Mouse (Mus musculus): ENCODE data around the gene Lmf1. TPM values are rescaled to one million over a fixed set of nuclear protein-coding genes. Genes with fewer than 3 reads are reported as not detected.
A peak's percentile ranks its signal among the peaks of the same experiment; 100 is the strongest.

The Lmf1 gene
- polyA plus RNA-seq, 1 experiment from 2014 or later, result 18.1 TPM

GRCm38 (mm10) chr17:25590068-25590467, 11.2 kb downstream of the Lmf1 start:
- Histone ChIP-seq H3K4me3 (no peak overlapping the region), H3K27ac (replicated peaks) (no peak overlapping the region), H3K9me3 (no peaks in the 10 kb centered on the region), H3K4me2 (replicated peaks) (no peak overlapping the region), H3K27me3 (no peaks in the 10 kb centered on the region), H3K4me1 (no peaks in the 10 kb centered on the region), H3K9ac (replicated peaks) (no peak overlapping the region), H3K36me3 (peaks cover 13% of the 10 kb centered on the region)
- ATAC-seq (replicated peaks), result no peak
- 94% methylated on average over 6 of the region's 6 CpGs for WGBS

GRCm38 (mm10) chr17:25590985-25591384, 12.1 kb downstream of the Lmf1 start:
- WGBS, result 90% methylated on average over 4 of the region's 4 CpGs
- H3K4me1 ChIP-seq, result no peaks in the 10 kb centered on the region
- H3K4me3 ChIP-seq, result no peak overlapping the region
- no peak overlapping the region for H3K27ac ChIP-seq (replicated peaks)
- H3K4me2 ChIP-seq (replicated peaks), result no peak overlapping the region
- H3K9ac ChIP-seq (replicated peaks), result no peak overlapping the region
- ATAC-seq (replicated peaks), result no peak
- H3K9me3 ChIP-seq, result no peaks in the 10 kb centered on the region
- peaks cover 11% of the 10 kb centered on the region; the same call in 1 of the 2 replicates for H3K36me3 ChIP-seq
- H3K27me3 ChIP-seq, result no peaks in the 10 kb centered on the region

GRCm38 (mm10) chr17:25592336-25592735, 13.5 kb downstream of the Lmf1 start:
- Histone ChIP-seq H3K27ac (replicated peaks) (no peak overlapping the region), H3K9me3 (no peaks in the 10 kb centered on the region), H3K36me3 (peaks cover 11% of the 10 kb centered on the region; the same call in 1 of the 2 replicates), H3K27me3 (no peaks in the 10 kb centered on the region), H3K4me1 (no peaks in the 10 kb centered on the region), H3K4me3 (no peak overlapping the region), H3K4me2 (replicated peaks) (no peak overlapping the region), H3K9ac (replicated peaks) (no peak overlapping the region)
- ATAC-seq (replicated peaks), result no peak
- 93% methylated on average over 6 of the region's 6 CpGs for WGBS

- Histone ChIP-seq H3K27me3 (no peaks in the 10 kb centered on the region), H3K36me3 (peaks cover 5% of the 10 kb centered on the region; the same call in 1 of the 2 replicates), H3K4me2 (replicated peaks) (no peak overlapping the region), H3K4me3 (no peak overlapping the region), H3K27ac (replicated peaks) (no peak overlapping the region), H3K9me3 (no peaks in the 10 kb centered on the region), H3K4me1 (no peaks in the 10 kb centered on the region), H3K9ac (replicated peaks) (no peak overlapping the region)
- ATAC-seq (replicated peaks), result no peak
- WGBS, result 51% methylated on average over 22 of the region's 22 CpGs
Observed at GRCm38 (mm10) chr17:25593411-25594261, 14.8 kb downstream of the Lmf1 start.

- Histone ChIP-seq H3K4me3 (no peak overlapping the region), H3K4me2 (replicated peaks) (no peak overlapping the region), H3K9me3 (no peaks in the 10 kb centered on the region), H3K27ac (replicated peaks) (no peak overlapping the region), H3K9ac (replicated peaks) (no peak overlapping the region), H3K36me3 (peaks cover 5% of the 10 kb centered on the region; the same call in 1 of the 2 replicates), H3K4me1 (no peaks in the 10 kb centered on the region), H3K27me3 (no peaks in the 10 kb centered on the region)
- ATAC-seq (replicated peaks), result no peak
- WGBS, result 76% methylated on average over 5 of the region's 5 CpGs
Observed at GRCm38 (mm10) chr17:25595495-25595894, 16.6 kb downstream of the Lmf1 start.

- no peak overlapping the region for H3K9ac ChIP-seq (replicated peaks)
- 78% methylated on average over 3 of the region's 3 CpGs for WGBS
- H3K9me3 ChIP-seq, result no peaks in the 10 kb centered on the region
- H3K4me2 ChIP-seq (replicated peaks), result no peak overlapping the region
- H3K27ac ChIP-seq (replicated peaks), result no peak overlapping the region
- H3K36me3 ChIP-seq, result no peaks in the 10 kb centered on the region
- no peak overlapping the region for H3K4me3 ChIP-seq
- no peaks in the 10 kb centered on the region for H3K27me3 ChIP-seq
- ATAC-seq (replicated peaks), result no peak
- H3K4me1 ChIP-seq, result no peaks in the 10 kb centered on the region
Observed at GRCm38 (mm10) chr17:25597537-25597936, 18.7 kb downstream of the Lmf1 start.

GRCm38 (mm10) chr17:25602366-25602765, 23.5 kb downstream of the Lmf1 start:
- H3K4me1 ChIP-seq, result 0 out of 2 replicates have a peak, but pooled peaks cover 7% of the 10 kb centered on the region
- no peak for ATAC-seq (replicated peaks)
- H3K9me3 ChIP-seq, result no peaks in the 10 kb centered on the region
- H3K36me3 ChIP-seq, result no peaks in the 10 kb centered on the region
- no peak overlapping the region for H3K4me3 ChIP-seq
- no peak overlapping the region for H3K9ac ChIP-seq (replicated peaks)
- H3K4me2 ChIP-seq (replicated peaks), result no peak overlapping the region
- H3K27me3 ChIP-seq, result no peaks in the 10 kb centered on the region
- no peak overlapping the region for H3K27ac ChIP-seq (replicated peaks)
- WGBS, result 78% methylated on average over 8 of the region's 8 CpGs

- peaks cover 18% of the 10 kb centered on the region for H3K4me1 ChIP-seq
- WGBS, result 68% methylated on average over 5 of the region's 5 CpGs
- no peaks in the 10 kb centered on the region for H3K27me3 ChIP-seq
- H3K36me3 ChIP-seq, result no peaks in the 10 kb centered on the region
- no peak overlapping the region for H3K4me3 ChIP-seq
- H3K9me3 ChIP-seq, result no peaks in the 10 kb centered on the region
- H3K9ac ChIP-seq (replicated peaks), result no peak overlapping the region
- H3K4me2 ChIP-seq (replicated peaks), result no peak overlapping the region
- no peak overlapping the region for H3K27ac ChIP-seq (replicated peaks)
- no peak for ATAC-seq (replicated peaks)
Observed at GRCm38 (mm10) chr17:25604234-25604633, 25.3 kb downstream of the Lmf1 start.

- no peak overlapping the region for H3K9ac ChIP-seq (replicated peaks)
- no peak overlapping the region for H3K4me3 ChIP-seq
- no peaks in the 10 kb centered on the region; the same call in 1 of the 2 replicates for H3K36me3 ChIP-seq
- no peak for ATAC-seq (replicated peaks)
- no peak overlapping the region for H3K4me2 ChIP-seq (replicated peaks)
- no peaks in the 10 kb centered on the region for H3K27me3 ChIP-seq
- WGBS, result 74% methylated on average over 11 of the region's 11 CpGs
- no peaks in the 10 kb centered on the region for H3K9me3 ChIP-seq
- H3K4me1 ChIP-seq, result peaks cover 36% of the 10 kb centered on the region
- H3K27ac ChIP-seq (replicated peaks), result peak overlapping the region; percentile 74
Observed at GRCm38 (mm10) chr17:25608137-25608785, 29.4 kb downstream of the Lmf1 start.

- Histone ChIP-seq H3K4me2 (replicated peaks) (no peak overlapping the region), H3K9me3 (no peaks in the 10 kb centered on the region), H3K4me3 (no peak overlapping the region), H3K36me3 (no peaks in the 10 kb centered on the region; the same call in 1 of the 2 replicates), H3K27me3 (no peaks in the 10 kb centered on the region), H3K4me1 (peaks cover 36% of the 10 kb centered on the region), H3K27ac (replicated peaks) (peak overlapping the region; percentile 74), H3K9ac (replicated peaks) (no peak overlapping the region)
- peak; percentile 53 for ATAC-seq (replicated peaks)
- 36% methylated on average over 10 of the region's 10 CpGs for WGBS
Observed at GRCm38 (mm10) chr17:25608821-25609505, 30.1 kb downstream of the Lmf1 start.

GRCm38 (mm10) chr17:25609506-25609828, 30.6 kb downstream of the Lmf1 start:
- Histone ChIP-seq H3K4me1 (peaks cover 36% of the 10 kb centered on the region), H3K9me3 (no peaks in the 10 kb centered on the region), H3K9ac (replicated peaks) (no peak overlapping the region), H3K4me2 (replicated peaks) (no peak overlapping the region), H3K4me3 (no peak overlapping the region), H3K27ac (replicated peaks) (peak overlapping the region; percentile 74), H3K27me3 (no peaks in the 10 kb centered on the region), H3K36me3 (no peaks in the 10 kb centered on the region; the same call in 1 of the 2 replicates)
- peak; percentile 62 for ATAC-seq (replicated peaks)
- 18% methylated on average over 3 of the region's 3 CpGs for WGBS

GRCm38 (mm10) chr17:25610151-25610550, 31.3 kb downstream of the Lmf1 start:
- 29% methylated on average over 9 of the region's 9 CpGs for WGBS
- Histone ChIP-seq H3K4me2 (replicated peaks) (peak overlapping the region; percentile 14; the same call in 1 of the 2 replicates), H3K36me3 (no peaks in the 10 kb centered on the region; the same call in 1 of the 2 replicates), H3K9ac (replicated peaks) (no peak overlapping the region), H3K4me1 (peaks cover 31% of the 10 kb centered on the region), H3K4me3 (no peak overlapping the region), H3K27ac (replicated peaks) (peak overlapping the region; percentile 74), H3K27me3 (no peaks in the 10 kb centered on the region), H3K9me3 (no peaks in the 10 kb centered on the region)
- ATAC-seq (replicated peaks), result peak; percentile 44; the same call in 1 of the 2 replicates
